Mouse (Mus musculus) 416B (cell line): ENCODE measurements around the gene Ercc6l.
"Not testable (repeated sequence)": the region's sequence is repeated elsewhere in the genome, so short reads cannot be mapped to it uniquely, and the experiment has no call there.

Experiments
- DNase-seq: peaks from one replicate; pipeline ENCODE4 v3.0.0; 2011; ENCODE audit warnings: low read depth

Gene Ercc6l

GRCm38 (mm10) chrX:102109349-102109748 is 47.5 kb downstream of the Ercc6l start:
- not testable (repeated sequence) for DNase-seq

- not testable (repeated sequence) for DNase-seq
These were observed 53.1 kb downstream of the Ercc6l start for GRCm38 (mm10) chrX:102103830-102104229.

GRCm38 (mm10) chrX:102101886-102102285 is 55.0 kb downstream of the Ercc6l start:
- DNase-seq: no peak

- DNase-seq: no peak
These were observed 62.4 kb downstream of the Ercc6l start for GRCm38 (mm10) chrX:102094381-102094904.
